Mouse (Mus musculus) erythroblast, embryonic 14.5 days (primary cell): Measurements from ENCODE around the gene Ugt1a5.

Experiments
- GATA1 ChIP-seq: IDR thresholded peaks from 2 replicates; pipeline ENCODE4 v1.6.1; 2012; ENCODE audit warnings: low read length, inconsistent platforms, mixed read lengths
- TAL1 ChIP-seq: IDR thresholded peaks from 3 replicates; pipeline ENCODE4 v1.6.1; 2012; ENCODE audit warnings: low read length, inconsistent platforms, mixed read lengths

DNA sequence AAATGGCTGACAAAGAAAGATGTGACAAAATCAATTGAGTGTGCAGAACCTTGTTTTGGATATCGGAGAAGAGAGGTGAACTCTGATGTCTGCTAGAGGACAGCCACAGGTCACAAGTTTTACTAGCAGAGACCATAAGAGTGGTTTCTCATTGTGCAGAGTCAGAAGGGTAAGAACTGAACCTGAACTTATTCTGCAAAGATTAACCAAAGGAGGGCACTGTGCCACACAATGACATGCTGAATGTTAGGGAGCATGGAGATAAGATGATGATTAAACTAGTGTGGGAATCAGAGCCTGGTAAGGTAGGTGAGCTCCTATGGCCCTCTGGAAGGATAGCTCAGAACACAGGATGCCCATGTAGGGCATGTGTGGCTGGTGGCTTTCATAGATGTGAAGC is 29.9 kb downstream of the Ugt1a5 start:
- TF ChIP-seq TAL1 (no peak), GATA1 (no peak)
